Mouse (Mus musculus): ENCODE measurements around the gene Rnf10.
"Not testable (repeated sequence)": the region's sequence is repeated elsewhere in the genome, so short reads cannot be mapped to it uniquely, and the experiment has no call there.

Rnf10 gene

DNA sequence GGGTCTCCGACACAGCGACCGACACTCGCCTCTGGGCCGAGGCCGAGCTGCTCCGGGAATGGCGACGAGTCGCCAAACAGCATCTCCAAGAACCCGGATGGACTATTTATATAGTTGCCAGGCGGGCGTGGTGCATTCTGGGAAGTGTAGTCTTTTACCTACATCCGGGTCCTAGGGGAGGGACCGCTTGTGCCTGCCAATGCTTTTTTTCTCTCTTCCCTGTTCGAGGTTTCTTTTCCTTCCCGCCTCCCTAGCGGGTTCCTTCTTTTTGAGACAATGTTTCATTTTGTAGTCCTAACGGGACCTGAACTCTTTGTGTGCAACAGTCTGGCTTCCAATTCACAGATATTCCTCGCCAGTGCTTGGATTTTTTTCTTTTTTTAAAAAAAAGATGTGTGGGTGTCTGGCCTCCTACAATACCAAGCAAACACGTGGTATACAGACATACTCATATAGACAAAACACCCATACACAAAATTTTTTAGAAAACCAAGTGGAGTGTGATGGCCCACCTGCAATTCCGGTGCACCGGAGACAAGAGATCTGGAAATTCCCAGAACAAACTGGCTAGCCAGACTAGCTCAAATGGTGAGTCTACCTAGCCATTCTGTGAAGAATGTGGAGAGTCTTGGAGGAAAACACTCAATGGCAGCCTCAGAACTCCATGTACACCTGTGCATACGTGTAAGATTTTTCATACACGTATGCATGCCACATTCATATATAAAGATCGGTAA, at the start of gene Rnf10:
Gene Rnf10, minus strand, starts transcription at position 87 of the 737 bp plus-strand sequence.
- DNase-seq, result peak; percentile 96

- peak; percentile 78 for DNase-seq
Measured at GRCm38 (mm10) chr5:115319004-115319940, 46.6 kb upstream of the Rnf10 start.

DNA sequence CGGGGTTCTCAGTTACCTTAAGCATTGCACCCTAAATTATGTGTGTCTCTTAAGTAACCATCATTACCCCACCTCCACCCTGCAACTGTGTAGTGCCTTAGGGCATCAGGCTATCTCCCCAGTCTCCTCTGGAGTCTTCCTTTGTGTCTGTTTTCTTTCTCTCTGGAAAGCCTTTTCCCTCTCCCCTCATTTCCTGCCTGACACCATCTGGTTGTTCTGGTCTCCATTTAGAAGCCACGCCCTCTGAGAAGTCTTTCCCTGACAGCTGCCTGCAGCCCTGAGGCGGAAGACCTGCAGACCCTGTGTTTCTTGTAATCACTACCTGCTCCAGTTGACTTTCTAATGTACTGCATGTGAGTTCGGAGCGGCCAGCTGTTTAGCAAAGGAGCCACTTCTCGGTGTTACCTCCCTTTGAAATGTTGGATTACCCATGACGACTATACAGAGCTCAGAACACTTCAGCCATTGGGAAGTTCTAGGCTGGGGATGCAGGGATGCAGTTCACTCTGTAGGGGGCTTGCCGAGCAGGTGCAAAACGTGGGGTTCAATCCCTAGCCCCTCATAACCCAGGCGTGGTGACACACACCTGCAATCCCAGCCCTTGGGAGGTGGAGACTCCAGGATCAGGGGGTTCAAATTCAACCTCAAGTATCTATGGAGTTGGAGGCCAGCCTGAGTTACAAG, 45.1 kb upstream of the Rnf10 start:
- no peak for DNase-seq

DNA sequence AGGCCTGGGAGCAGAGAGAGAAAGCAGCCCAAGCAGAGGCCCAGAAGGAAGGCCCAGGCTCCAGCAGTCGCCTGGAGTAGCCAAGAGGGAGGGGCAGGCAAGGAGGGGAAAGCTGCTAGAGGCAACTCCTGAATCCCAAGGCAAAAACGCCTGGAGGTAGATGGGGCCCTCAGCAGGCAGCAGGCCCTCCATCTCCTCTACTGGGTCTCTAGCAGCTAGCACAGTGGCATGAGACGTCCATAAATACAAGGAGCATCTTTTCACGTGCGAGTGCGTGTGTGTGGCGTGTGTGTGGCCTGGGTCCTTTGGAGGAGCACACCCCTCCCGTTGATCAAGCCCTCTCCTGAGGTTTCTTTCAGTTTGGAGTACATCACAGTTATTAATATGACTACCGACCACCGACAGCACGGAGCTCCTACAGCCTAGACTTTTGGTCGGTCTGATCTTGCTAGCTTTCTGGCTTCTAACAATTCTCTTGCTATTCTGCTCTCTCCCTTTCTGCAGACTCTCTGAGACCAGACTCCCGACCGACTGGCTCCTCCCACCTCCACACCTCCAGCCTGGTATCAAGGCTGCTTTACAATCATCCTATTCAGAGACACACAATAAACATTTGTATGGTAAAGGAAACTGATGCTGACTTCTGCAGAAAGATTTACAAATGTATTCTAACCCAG, 44.4 kb upstream of the Rnf10 start:
- DNase-seq, result no peak

GRCm38 (mm10) chr5:115313668-115313943, 40.9 kb upstream of the Rnf10 start:
- DNase-seq, result no peak

DNA sequence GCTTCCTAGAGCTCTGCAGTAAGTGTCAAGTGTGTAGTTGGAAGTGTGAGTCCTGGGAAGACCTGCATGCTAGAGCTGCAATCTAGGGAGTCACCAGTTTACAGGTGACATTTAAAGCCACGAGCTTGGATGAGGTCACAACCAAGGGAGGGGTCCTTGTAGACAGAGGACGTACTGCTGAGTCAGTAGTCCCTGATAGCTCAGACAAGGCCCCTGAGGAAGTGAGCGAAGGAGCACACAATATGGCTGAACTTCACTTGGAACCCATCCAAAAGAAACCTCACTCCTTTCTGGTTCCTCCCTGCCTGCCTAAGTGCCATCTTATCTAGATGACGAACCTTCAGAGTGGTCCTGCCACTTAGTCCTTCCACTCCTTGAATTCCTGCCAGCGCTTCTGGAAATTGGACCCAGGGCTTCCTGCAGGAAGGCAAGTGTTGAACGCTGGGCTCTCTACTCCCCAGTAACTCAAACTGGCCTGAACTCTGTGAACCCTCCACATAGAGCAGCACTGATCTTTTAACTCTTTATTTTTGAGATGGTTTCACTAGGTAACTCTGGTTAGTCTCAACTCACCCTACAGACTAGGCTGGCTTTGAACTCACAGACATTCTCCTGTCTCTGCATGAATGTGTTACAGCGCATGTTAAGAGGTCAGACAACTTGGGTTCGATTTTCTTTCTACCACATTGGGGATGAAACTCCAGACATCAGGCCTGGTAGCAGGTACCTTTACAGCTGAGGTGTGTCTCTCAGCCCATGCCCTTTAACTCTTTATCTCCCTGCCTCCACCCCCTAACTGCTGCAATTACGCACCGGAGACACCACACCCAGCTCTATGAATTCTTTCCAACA, 40.3 kb upstream of the Rnf10 start:
- DNase-seq, result no peak

GRCm38 (mm10) chr5:115312354-115312753, 39.7 kb upstream of the Rnf10 start:
- DNase-seq, result no peak

GRCm38 (mm10) chr5:115302190-115302589, 29.5 kb upstream of the Rnf10 start:
- DNase-seq, result not testable (repeated sequence)

DNA sequence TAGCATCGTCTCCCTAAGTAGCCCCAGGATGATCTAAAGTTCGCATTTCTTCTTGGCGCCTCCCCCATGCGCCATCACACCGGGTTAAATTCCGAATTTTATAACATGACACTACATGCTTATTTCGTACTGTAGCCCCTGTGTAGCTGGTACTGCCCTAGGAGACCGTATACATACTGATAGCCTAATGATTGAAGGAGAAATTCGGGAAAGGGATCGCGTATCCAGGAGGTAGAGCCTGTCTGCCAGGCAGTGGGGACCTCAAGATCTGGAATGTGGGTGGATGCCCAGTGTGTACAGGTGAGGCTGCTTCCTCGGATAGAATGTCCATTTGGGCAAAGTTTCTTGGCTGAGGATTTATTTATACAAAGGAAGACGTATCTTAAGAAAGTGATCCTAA, 28.9 kb upstream of the Rnf10 start:
- no peak for DNase-seq

- peak; percentile 98 for DNase-seq
Measured at GRCm38 (mm10) chr5:115300792-115301614, 28.3 kb upstream of the Rnf10 start, which contains the start of gene Dynll1. Gene Dynll1 (minus strand): TSS chr5:115300999.

DNA sequence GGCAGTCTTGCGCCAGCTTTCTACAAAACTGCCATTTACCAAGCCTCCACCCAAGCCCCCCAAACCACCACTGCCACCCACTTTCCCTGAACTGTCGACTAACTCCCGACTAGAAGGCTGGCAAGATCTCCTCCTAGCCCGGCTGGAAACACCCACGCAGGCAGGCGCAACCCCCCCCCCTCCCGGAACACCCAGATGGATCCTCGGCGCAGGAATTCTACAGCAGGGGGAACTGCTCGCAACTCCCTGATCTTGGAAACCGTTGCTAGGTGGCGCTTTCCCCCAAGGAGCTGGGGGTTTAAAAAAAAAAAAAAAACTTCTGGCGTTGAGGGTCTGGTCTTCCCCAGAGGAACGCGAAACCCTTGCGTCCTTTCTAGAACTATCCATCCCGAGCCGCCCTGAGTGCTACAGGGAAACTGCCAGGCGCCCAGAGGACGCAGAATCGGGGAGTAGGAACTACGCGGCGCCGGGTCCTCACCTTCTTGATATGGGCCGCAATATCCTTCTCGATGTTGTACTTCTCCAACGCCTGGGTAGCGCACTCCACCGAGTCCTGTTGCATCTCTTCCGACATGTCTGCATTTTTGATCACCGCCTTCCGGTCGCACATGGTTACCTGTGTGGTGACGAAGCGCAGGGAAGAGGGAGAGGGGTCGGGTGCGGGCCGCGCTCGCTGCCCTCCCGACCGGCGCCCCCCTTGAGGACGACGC, 27.5 kb upstream of the Rnf10 start:
- DNase-seq, result peak; percentile 62

GRCm38 (mm10) chr5:115296347-115296746, 23.6 kb upstream of the Rnf10 start:
- no peak for DNase-seq

GRCm38 (mm10) chr5:115294173-115294572, 21.5 kb upstream of the Rnf10 start:
- DNase-seq, result no peak

DNA sequence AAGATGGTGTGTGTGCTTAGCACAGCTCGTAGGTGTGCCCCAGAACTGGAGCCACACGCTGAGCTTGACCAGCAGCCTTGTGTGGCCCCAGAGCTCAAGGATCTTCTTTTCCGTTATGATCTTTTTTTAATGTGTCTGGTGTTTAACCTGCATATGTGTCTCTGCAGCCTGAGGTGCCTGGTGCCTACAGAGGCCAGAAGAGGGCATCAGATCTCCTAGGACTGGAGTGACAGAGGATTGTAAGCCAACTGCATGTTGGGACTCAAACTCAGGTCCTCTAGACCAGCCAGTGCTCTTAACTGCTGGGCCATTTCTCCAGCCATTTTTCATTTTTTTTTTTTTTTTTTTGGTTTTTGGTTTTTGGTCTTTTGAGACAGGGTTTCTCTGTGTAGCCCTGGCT, 12.0 kb upstream of the Rnf10 start:
- no peak for DNase-seq

GRCm38 (mm10) chr5:115280050-115280687, 7.5 kb upstream of the Rnf10 start:
- DNase-seq, result peak; percentile 59

- peak; percentile 85 for DNase-seq
Measured at GRCm38 (mm10) chr5:115279226-115280049, 6.7 kb upstream of the Rnf10 start, which contains the start of gene Coq5. Gene Coq5 (plus strand): TSS chr5:115279666.

DNA sequence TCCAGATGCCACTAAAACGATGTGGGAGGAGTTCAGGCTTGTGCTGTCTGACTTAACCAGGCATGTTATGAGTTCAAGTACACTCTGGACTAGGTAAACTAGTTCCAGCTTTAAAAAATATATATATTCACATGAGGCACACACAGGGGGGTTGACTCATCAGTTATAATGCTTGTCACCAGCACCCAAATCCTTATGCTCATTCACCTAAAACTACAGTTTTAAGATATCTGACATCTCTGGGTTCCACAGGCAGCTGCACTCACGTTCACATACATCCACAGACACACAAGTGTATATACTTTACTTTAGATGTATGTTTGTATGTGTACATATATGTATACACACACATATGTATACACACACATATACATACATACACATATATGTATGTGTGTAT, 6.1 kb upstream of the Rnf10 start:
- no peak for DNase-seq

- no peak for DNase-seq
Measured at GRCm38 (mm10) chr5:115278053-115278452, 5.4 kb upstream of the Rnf10 start.

DNA sequence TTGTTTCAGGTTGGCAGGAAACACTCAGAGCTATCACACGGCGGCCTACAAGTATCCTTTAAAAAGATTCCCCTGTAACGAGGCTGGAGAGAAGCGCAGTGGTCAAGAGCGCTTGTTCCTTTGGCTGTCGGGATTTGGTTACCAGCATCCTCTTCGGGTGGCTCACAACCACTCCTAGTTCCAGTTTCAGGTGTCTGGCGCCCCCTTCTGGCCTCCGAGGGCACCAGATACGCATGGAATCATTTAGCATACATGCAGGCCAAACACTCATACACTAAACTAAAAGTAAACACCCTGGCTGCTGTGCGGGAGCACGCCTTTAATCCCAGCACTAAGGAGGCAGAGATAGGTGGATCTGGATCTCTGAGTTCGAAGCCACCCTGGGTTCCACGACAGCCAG, 3.3 kb upstream of the Rnf10 start:
- DNase-seq, result no peak

All from cerebellum, adult 11-12 months (tissue).